Mouse (Mus musculus): ENCODE data around the gene Eprs. TPM values are rescaled to one million over a fixed set of nuclear protein-coding genes. Genes with fewer than 3 reads are reported as not detected.

Eprs gene
- polyA plus RNA-seq, 1 experiment from 2014 or later, result 143 TPM

DNA sequence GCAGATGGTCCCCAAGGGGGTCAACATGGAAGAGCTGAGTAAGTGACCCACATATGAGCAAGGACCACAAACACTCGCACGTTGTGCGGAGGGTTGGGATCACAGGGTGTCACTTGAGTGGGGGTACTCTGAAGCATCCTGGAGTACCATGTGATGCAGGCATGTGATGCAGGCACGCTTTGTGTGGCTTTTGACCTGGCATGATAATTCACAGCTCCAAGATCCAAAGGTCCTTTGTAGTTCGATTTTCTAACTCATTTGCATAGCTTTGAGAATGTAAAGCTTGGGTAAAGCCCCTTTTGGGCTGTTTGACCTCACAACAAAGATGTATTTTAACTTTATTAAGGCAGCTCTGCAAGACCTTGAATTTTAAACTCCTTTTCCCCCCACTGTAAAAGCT, 100.0 kb downstream of the Eprs start:
- H3K27me3 ChIP-seq (ENCODE audit: control insufficient read depth, insufficient read depth, low read length), result no peaks in the 10 kb centered on the region
- no peaks in the 10 kb centered on the region for H3K36me3 ChIP-seq (ENCODE audit: control insufficient read depth, insufficient read depth, low read length)
- H3K4me3 ChIP-seq (ENCODE audit: low read depth, low read length), result no peak overlapping the region
- H3K27ac ChIP-seq (ENCODE audit: low read depth, low read length), result no peak overlapping the region
- WGBS, result 71% methylated on average over 5 of the region's 5 CpGs
- no peak overlapping the region for H3K9ac ChIP-seq (ENCODE audit: low read length)
- 0 out of 2 replicates have a peak, but pooled peaks cover 2% of the 10 kb centered on the region for H3K4me1 ChIP-seq (ENCODE audit: control insufficient read depth, insufficient read depth, low read length)
- H3K9me3 ChIP-seq (ENCODE audit: control insufficient read depth, low read length), result no peaks in the 10 kb centered on the region
- DNase-seq (ENCODE audit: low spot score) (no peak), ATAC-seq (ENCODE audit: insufficient read depth, low FRiP score, low TSS enrichment) (no peak)
- no peak overlapping the region for H3K4me2 ChIP-seq (ENCODE audit: low read depth)

DNA sequence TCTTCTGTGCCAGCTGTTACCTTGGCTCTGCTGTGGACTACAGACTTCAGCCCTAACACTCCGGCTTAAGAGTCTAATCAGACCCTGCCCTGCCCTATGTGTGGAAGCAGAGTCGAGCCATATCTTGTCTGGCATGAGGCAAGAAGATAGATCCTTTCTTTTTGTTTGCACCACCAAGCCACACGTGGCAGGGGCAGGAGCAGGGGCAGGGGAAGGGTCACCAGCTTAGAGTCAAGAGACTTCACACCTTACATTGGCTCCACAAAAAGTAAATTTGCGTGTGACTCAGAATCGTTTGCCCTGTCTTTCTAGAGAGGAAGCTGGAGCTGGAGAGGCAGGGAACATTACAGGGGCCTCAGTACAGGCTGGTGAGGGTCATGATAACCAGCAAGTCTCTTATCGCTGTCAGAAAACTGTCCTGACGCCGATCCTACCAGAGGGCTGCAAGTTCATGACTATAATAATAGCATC, 106.7 kb downstream of the Eprs start:
- Histone ChIP-seq H3K27ac (ENCODE audit: low read depth, low read length) (no peak overlapping the region), H3K4me2 (ENCODE audit: low read depth) (no peak overlapping the region), H3K4me3 (ENCODE audit: low read depth, low read length) (no peak overlapping the region), H3K9me3 (ENCODE audit: control insufficient read depth, low read length) (no peaks in the 10 kb centered on the region), H3K4me1 (ENCODE audit: control insufficient read depth, insufficient read depth, low read length) (no peaks in the 10 kb centered on the region), H3K27me3 (ENCODE audit: control insufficient read depth, insufficient read depth, low read length) (no peaks in the 10 kb centered on the region), H3K36me3 (ENCODE audit: control insufficient read depth, insufficient read depth, low read length) (no peaks in the 10 kb centered on the region), H3K9ac (ENCODE audit: low read length) (no peak overlapping the region)
- no peak for ATAC-seq (ENCODE audit: insufficient read depth, low FRiP score, low TSS enrichment)
- DNase-seq (ENCODE audit: low spot score), result no peak
- WGBS, result 75% methylated on average over 8 of the region's 8 CpGs

DNA sequence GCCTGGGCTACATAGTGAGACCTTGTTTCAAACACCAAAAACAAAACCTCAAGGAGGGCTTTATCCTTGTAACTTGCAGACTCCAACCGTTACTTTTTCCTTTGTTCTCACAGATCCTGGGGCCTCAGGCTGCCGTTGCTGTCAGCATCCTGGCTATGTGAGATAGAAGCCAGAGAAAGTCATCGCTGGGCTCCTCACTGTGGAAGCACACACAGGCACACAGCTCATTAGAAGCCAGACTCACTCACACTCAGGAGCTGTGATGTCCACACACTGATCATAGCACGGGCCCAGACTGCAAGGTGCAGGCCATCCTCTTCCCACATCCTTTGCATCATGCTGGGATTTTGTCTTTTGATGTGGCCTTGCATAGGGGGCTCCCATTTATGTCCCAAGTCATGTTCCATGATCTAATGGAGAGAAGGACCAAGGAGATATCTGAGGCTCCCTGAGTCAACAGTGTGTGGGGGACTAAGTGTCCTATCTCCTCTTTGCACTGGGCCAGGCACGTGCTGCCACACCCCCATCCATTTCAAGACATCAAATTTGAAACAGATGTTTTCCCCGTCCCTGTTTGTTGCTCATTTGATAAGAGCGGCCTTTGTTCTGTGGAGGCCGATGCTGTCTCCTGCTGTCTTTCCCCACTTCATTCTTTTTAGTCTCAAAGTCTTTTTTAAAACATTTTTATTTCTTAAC, 109.3 kb downstream of the Eprs start:
- H3K4me3 ChIP-seq (ENCODE audit: low read depth, low read length), result no peak overlapping the region
- no peak overlapping the region for H3K27ac ChIP-seq (ENCODE audit: low read depth, low read length)
- DNase-seq (ENCODE audit: low spot score) (peak; percentile 20), ATAC-seq (ENCODE audit: insufficient read depth, low FRiP score, low TSS enrichment) (no peak)
- H3K9me3 ChIP-seq (ENCODE audit: control insufficient read depth, low read length), result no peaks in the 10 kb centered on the region
- H3K4me1 ChIP-seq (ENCODE audit: control insufficient read depth, insufficient read depth, low read length), result no peaks in the 10 kb centered on the region
- H3K36me3 ChIP-seq (ENCODE audit: control insufficient read depth, insufficient read depth, low read length), result no peaks in the 10 kb centered on the region
- H3K9ac ChIP-seq (ENCODE audit: low read length), result no peak overlapping the region
- H3K4me2 ChIP-seq (ENCODE audit: low read depth), result no peak overlapping the region
- WGBS, result 61% methylated on average over 8 of the region's 8 CpGs
- H3K27me3 ChIP-seq (ENCODE audit: control insufficient read depth, insufficient read depth, low read length), result no peaks in the 10 kb centered on the region

DNA sequence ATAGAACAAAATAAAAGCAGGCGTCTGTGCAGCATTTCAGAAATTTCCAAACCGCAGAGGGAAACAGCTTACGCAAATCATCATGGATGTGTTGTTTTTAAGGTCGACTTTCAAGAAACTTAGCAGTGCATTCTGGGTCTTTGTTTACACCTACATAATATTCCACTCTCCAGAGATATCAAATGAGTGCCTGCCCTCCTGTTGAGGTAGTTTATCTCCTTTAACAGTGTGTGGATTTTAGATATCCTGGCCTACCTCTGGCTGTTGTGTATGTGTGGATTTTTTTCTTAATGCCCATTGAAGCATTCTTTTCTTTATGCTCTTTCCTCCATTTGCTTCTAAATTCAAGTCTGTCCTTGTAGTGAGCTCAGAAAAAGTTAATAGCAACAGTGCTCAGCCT, 109.9 kb downstream of the Eprs start:
- Histone ChIP-seq H3K36me3 (ENCODE audit: control insufficient read depth, insufficient read depth, low read length) (no peaks in the 10 kb centered on the region), H3K9me3 (ENCODE audit: control insufficient read depth, low read length) (no peaks in the 10 kb centered on the region), H3K27ac (ENCODE audit: low read depth, low read length) (no peak overlapping the region), H3K9ac (ENCODE audit: low read length) (no peak overlapping the region), H3K27me3 (ENCODE audit: control insufficient read depth, insufficient read depth, low read length) (no peaks in the 10 kb centered on the region), H3K4me2 (ENCODE audit: low read depth) (no peak overlapping the region), H3K4me3 (ENCODE audit: low read depth, low read length) (no peak overlapping the region), H3K4me1 (ENCODE audit: control insufficient read depth, insufficient read depth, low read length) (no peaks in the 10 kb centered on the region)
- no peak for ATAC-seq (ENCODE audit: insufficient read depth, low FRiP score, low TSS enrichment)
- DNase-seq (ENCODE audit: low spot score), result no peak
- 87% methylated on average over 4 of the region's 4 CpGs for WGBS

DNA sequence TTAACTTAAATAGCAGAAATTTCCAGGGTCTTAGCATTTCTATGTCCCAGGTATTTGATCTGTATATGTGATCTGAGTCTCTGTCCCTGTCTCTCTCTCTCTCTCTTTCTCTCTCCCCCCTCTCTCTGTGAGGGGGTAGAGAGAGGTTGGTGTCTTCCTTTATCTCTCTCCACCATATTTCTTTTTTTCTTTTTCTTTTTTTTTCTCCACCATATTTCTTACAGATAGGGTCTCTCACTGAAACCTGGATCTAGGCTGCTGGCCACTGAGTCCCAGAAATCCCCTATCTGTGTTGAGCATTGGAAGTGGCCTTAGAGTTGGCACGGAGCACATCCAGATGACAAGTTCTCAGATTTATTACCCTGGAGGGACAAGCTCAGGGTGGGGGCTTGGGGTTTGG, 110.6 kb downstream of the Eprs start:
- no peak overlapping the region for H3K4me2 ChIP-seq (ENCODE audit: low read depth)
- no peaks in the 10 kb centered on the region for H3K9me3 ChIP-seq (ENCODE audit: control insufficient read depth, low read length)
- H3K4me3 ChIP-seq (ENCODE audit: low read depth, low read length), result no peak overlapping the region
- no peak for DNase-seq (ENCODE audit: low spot score)
- no peaks in the 10 kb centered on the region for H3K27me3 ChIP-seq (ENCODE audit: control insufficient read depth, insufficient read depth, low read length)
- ATAC-seq (ENCODE audit: insufficient read depth, low FRiP score, low TSS enrichment), result no peak
- no peak overlapping the region for H3K27ac ChIP-seq (ENCODE audit: low read depth, low read length)
- H3K36me3 ChIP-seq (ENCODE audit: control insufficient read depth, insufficient read depth, low read length), result no peaks in the 10 kb centered on the region
- no peak overlapping the region for H3K9ac ChIP-seq (ENCODE audit: low read length)
- H3K4me1 ChIP-seq (ENCODE audit: control insufficient read depth, insufficient read depth, low read length), result no peaks in the 10 kb centered on the region
- WGBS, result 82% methylated on average over 1 of the region's 1 CpGs

MicroRNAs encoded within 50 kb of the gene (microRNA counts, 519-probe panel; counts per million panel counts)
- 2,676 counts per million, percentile 61 among the panel's probes with 10 or more counts for microRNA mmu-miR-194

Small RNA genes lying within 50 kb of the gene (microRNA-seq; reads per million reads assigned to microRNA genes)
- not detected for gene Mir194-1
- gene Mir215, result 1.8 reads per million

Other genes starting within 250 kb of the Eprs start
- 24.9 and 26.4 TPM in 2 replicates for gene Rab3gap2, start 158.9 kb upstream of the Eprs start, polyA plus RNA-seq (2014; fragmentation: Nextera tagmentation; extraction: Ambion mirVana)
- gene Iars2, start 33.6 kb upstream of the Eprs start, polyA plus RNA-seq (2014; fragmentation: Nextera tagmentation; extraction: Ambion mirVana), result 21.4 and 27.0 TPM in 2 replicates
- 24.3 and 29.2 TPM in 2 replicates for gene Bpnt1, start 30.9 kb upstream of the Eprs start, polyA plus RNA-seq (2014; fragmentation: Nextera tagmentation; extraction: Ambion mirVana)
- gene Slc30a10, start 91.8 kb downstream of the Eprs start, polyA plus RNA-seq (2014; fragmentation: Nextera tagmentation; extraction: Ambion mirVana), result 1.4 TPM in 2 replicates